Mouse (Mus musculus) CH12.LX (cell line): ENCODE measurements around the gene Trdmt1.

Source experiments
- CTCF ChIP-seq, 2 experiments: IDR thresholded peaks in 1 of 2; conservative IDR thresholded peaks in 1 of 2; 2 replicates each; pipeline ENCODE4 v1.5.1; 2011 to 2012; ENCODE audit warnings: low read depth in 2 of 2, low read length in 2 of 2, improper control_type of control experiment in 1 of 2, inconsistent platforms in 1 of 2, mild to moderate bottlenecking in 1 of 2, moderate library complexity in 1 of 2
- MYC ChIP-seq: IDR thresholded peaks from 2 replicates; pipeline ENCODE4 v1.6.1; 2011; ENCODE audit warnings: low read depth, mild to moderate bottlenecking, improper control_type of control experiment, low read length
- POLR2A ChIP-seq: IDR thresholded peaks from 2 replicates; pipeline ENCODE4 v1.6.1; 2011; ENCODE audit warnings: low read depth, mild to moderate bottlenecking, improper control_type of control experiment, low read length
- SMC3 ChIP-seq: IDR thresholded peaks from 2 replicates; pipeline ENCODE4 v1.6.1; 2011; ENCODE audit warnings: low read depth, low read length, improper control_type of control experiment
- ZC3H11A ChIP-seq: IDR thresholded peaks from 2 replicates; pipeline ENCODE4 v1.6.1; 2012; ENCODE audit warnings: low read depth, mild to moderate bottlenecking, inconsistent platforms, low read length, improper control_type of control experiment
- ZKSCAN1 ChIP-seq: IDR thresholded peaks from 2 replicates; pipeline ENCODE4 v1.6.1; 2012; ENCODE audit warnings: low read depth, inconsistent platforms, low read length, improper control_type of control experiment, borderline replicate concordance

- TF ChIP-seq ZC3H11A = no peak
- TF ChIP-seq POLR2A = no peak
- TF ChIP-seq CTCF (conservative IDR thresholded peaks at IDR 0.05 in 1 of 2, IDR thresholded peaks at IDR 0.05 in 1 of 2; ENCODE audit: low read depth in 2 of 2, low read length in 2 of 2) = no peak
- TF ChIP-seq SMC3 = no peak
- TF ChIP-seq MYC = no peak
- no peak for TF ChIP-seq ZKSCAN1
These were observed 15.9 kb upstream of the Trdmt1 start for GRCm38 (mm10) chr2:13560396-13560795.
